Mouse (Mus musculus): ENCODE measurements around the gene Car11. TPM values are rescaled to one million over a fixed set of nuclear protein-coding genes. Genes with fewer than 3 reads are reported as not detected.

Gene Car11
- polyA plus RNA-seq, 1 experiment, result 3.6 TPM

DNA sequence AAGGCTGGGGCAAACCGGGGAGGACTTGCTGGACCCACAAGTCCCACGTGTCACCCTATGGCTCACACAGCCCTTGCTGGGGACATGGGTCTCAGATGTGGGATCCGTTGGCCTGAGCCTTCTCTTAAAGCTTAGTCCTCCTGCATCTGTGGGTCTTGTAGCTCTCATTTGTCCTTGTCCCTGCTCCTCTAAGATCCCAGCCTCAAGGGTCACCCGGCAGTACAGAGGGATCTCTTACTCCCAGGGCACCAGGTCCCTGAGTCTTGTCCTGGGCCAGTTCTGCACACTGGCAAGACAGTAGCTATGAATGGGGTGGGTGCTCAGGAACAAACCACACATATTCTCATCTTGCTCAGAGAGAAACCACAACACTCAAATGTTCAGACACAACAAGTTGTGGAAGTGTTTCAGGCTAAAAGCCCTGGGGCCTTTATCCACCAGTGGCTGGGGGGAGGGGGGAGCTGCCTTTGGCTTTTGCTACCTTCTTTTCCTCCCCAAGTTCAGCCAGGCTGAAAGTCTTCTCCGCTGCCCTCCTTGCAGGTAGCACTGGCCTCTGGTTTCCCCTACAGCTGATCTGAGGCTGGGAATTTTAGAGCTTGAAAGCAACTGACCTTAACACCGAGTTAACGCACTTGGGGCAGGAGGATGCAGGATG lies 16.1 kb upstream of the Car11 start, which contains the start of gene Ntn5:
Gene Ntn5, plus strand, starts transcription at position 627 of the 655 bp plus-strand sequence.
- TF ChIP-seq MYOG (IDR thresholded peaks at IDR 0.05; ENCODE audit: control insufficient read depth in 1 of 3, insufficient read depth in 1 of 3, insufficient read length in 2 of 3, low read depth in 2 of 3), result no peak
- TF ChIP-seq E2F4 (IDR thresholded peaks at IDR 0.05; ENCODE audit: insufficient read depth), result no peak
- no peak within 1 kb of the TSS for H3ac ChIP-seq (ENCODE audit: control insufficient read depth, insufficient read length)
- H3K36me3 ChIP-seq (ENCODE audit: control insufficient read depth, insufficient read depth), result no peaks in the 10 kb centered on the region
- H3K4me3 ChIP-seq, result no peak within 1 kb of the TSS
- no peaks in the 10 kb centered on the region for H3K27me3 ChIP-seq (ENCODE audit: control insufficient read depth, insufficient read depth, insufficient read length)
- no peak within 1 kb of the TSS for H3K4me2 ChIP-seq (ENCODE audit: low read depth)
- no peaks in the 10 kb centered on the region for H3K79me2 ChIP-seq (ENCODE audit: control insufficient read depth, insufficient read depth)

GRCm38 (mm10) chr7:45685811-45686210 lies 13.8 kb upstream of the Car11 start:
- no peaks in the 10 kb centered on the region for H3K79me2 ChIP-seq (ENCODE audit: control insufficient read depth, insufficient read depth)
- H3ac ChIP-seq (ENCODE audit: control insufficient read depth, insufficient read length), result no peak overlapping the region
- no peaks in the 10 kb centered on the region for H3K27me3 ChIP-seq (ENCODE audit: control insufficient read depth, insufficient read depth, insufficient read length)
- H3K36me3 ChIP-seq (ENCODE audit: control insufficient read depth, insufficient read depth), result no peaks in the 10 kb centered on the region
- no peak overlapping the region for H3K4me2 ChIP-seq (ENCODE audit: low read depth)
- no peak overlapping the region for H3K4me3 ChIP-seq
- TF ChIP-seq USF1 (IDR thresholded peaks at IDR 0.05; ENCODE audit: low read depth) (no peak), MYOD1 (IDR thresholded peaks at IDR 0.05; ENCODE audit: control insufficient read depth in 1 of 3, insufficient read length in 2 of 3, low read depth in 2 of 3) (no peak), REST (IDR thresholded peaks at IDR 0.05; ENCODE audit: insufficient read depth, insufficient read length) (no peak), TCF12 (IDR thresholded peaks at IDR 0.05; ENCODE audit: insufficient read depth, poor library complexity, severe bottlenecking) (no peak), CEBPB (IDR thresholded peaks at IDR 0.05; ENCODE audit: insufficient read depth, poor library complexity, severe bottlenecking) (no peak), E2F4 (IDR thresholded peaks at IDR 0.05; ENCODE audit: insufficient read depth) (no peak), MYOG (IDR thresholded peaks at IDR 0.05; ENCODE audit: control insufficient read depth in 1 of 3, insufficient read depth in 1 of 3, insufficient read length in 2 of 3, low read depth in 2 of 3) (no peak), MAX (IDR thresholded peaks at IDR 0.05; ENCODE audit: low read depth) (no peak), POLR2A (IDR thresholded peaks at IDR 0.05; ENCODE audit: insufficient read length, low read depth) (no peak), TCF3 (IDR thresholded peaks at IDR 0.05; ENCODE audit: insufficient read length, low read depth) (no peak)

DNA sequence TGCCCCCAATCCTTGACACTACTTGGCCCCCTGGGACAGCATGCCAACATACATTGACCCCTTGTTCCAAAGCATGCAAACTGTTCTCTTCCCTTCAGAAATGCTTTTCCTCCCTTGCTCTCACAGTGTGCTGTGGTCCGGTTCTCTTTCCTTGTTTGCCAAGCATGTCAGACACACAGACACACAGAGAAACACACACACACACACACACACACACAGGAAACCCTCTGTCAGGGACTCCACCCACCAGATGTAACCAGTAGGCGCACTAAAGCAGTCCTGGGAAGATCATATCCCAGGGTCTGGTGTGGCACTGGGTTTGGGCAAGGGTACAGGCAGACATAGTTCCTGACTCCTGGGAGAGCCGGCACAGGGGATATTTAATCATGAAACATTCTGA lies 12.8 kb upstream of the Car11 start:
- Histone ChIP-seq H3K4me2 (ENCODE audit: low read depth) (no peak overlapping the region), H3K4me3 (no peak overlapping the region), H3K36me3 (ENCODE audit: control insufficient read depth, insufficient read depth) (no peaks in the 10 kb centered on the region), H3ac (ENCODE audit: control insufficient read depth, insufficient read length) (no peak overlapping the region), H3K79me2 (ENCODE audit: control insufficient read depth, insufficient read depth) (no peaks in the 10 kb centered on the region), H3K27me3 (ENCODE audit: control insufficient read depth, insufficient read depth, insufficient read length) (no peaks in the 10 kb centered on the region)
- TF ChIP-seq USF1 (IDR thresholded peaks at IDR 0.05; ENCODE audit: low read depth) (no peak), E2F4 (IDR thresholded peaks at IDR 0.05; ENCODE audit: insufficient read depth) (no peak), REST (IDR thresholded peaks at IDR 0.05; ENCODE audit: insufficient read depth, insufficient read length) (no peak), MAX (IDR thresholded peaks at IDR 0.05; ENCODE audit: low read depth) (no peak)

DNA sequence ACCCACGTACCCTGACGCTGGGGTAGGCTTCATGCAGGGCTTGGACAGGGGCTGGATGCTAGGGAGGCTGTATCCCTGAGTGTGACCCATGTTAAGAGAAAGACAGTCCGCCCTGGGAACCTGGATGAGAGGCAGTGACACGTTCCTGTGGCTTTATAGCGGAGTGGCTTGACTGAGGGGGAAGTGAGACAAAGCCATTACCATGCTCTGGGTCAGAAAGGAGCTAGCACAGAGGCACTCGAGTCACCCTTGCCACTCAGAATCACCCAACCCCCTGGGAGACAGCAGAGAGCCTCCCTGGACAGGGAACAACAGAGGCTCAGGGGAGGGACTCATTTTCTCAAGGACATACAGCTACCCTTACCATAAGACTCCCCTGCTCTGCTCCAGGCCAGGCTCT lies 10.5 kb upstream of the Car11 start:
- Histone ChIP-seq H3K79me2 (ENCODE audit: control insufficient read depth, insufficient read depth) (no peaks in the 10 kb centered on the region), H3ac (ENCODE audit: control insufficient read depth, insufficient read length) (no peak overlapping the region), H3K36me3 (ENCODE audit: control insufficient read depth, insufficient read depth) (no peaks in the 10 kb centered on the region), H3K4me2 (ENCODE audit: low read depth) (no peak overlapping the region), H3K27me3 (ENCODE audit: control insufficient read depth, insufficient read depth, insufficient read length) (no peaks in the 10 kb centered on the region), H3K4me3 (no peak overlapping the region)
- TF ChIP-seq MYOD1 (IDR thresholded peaks at IDR 0.05; ENCODE audit: control insufficient read depth in 1 of 3, insufficient read length in 2 of 3, low read depth in 2 of 3), result no peak
- TF ChIP-seq CEBPB (IDR thresholded peaks at IDR 0.05; ENCODE audit: insufficient read depth, poor library complexity, severe bottlenecking), result no peak
- no peak for TF ChIP-seq SRF (IDR thresholded peaks at IDR 0.05; ENCODE audit: control insufficient read depth, insufficient read length, low read depth)
- no peak for TF ChIP-seq E2F4 (IDR thresholded peaks at IDR 0.05; ENCODE audit: insufficient read depth)
- no peak for TF ChIP-seq USF1 (IDR thresholded peaks at IDR 0.05; ENCODE audit: low read depth)
- TF ChIP-seq POLR2A (IDR thresholded peaks at IDR 0.05; ENCODE audit: insufficient read length, low read depth), result no peak
- TF ChIP-seq POLR2AphosphoS2 (IDR thresholded peaks at IDR 0.05; ENCODE audit: insufficient read length, low read depth), result no peak
- no peak for TF ChIP-seq TCF12 (IDR thresholded peaks at IDR 0.05; ENCODE audit: insufficient read depth, poor library complexity, severe bottlenecking)
- no peak for TF ChIP-seq MAX (IDR thresholded peaks at IDR 0.05; ENCODE audit: low read depth)
- TF ChIP-seq REST (IDR thresholded peaks at IDR 0.05; ENCODE audit: insufficient read depth, insufficient read length), result no peak
- TF ChIP-seq TCF3 (IDR thresholded peaks at IDR 0.05; ENCODE audit: insufficient read length, low read depth), result no peak
- TF ChIP-seq MYOG (IDR thresholded peaks at IDR 0.05; ENCODE audit: control insufficient read depth in 1 of 3, insufficient read depth in 1 of 3, insufficient read length in 2 of 3, low read depth in 2 of 3), result no peak

GRCm38 (mm10) chr7:45689800-45690199 lies 9.8 kb upstream of the Car11 start:
- TF ChIP-seq E2F4 (IDR thresholded peaks at IDR 0.05; ENCODE audit: insufficient read depth) (no peak), POLR2A (IDR thresholded peaks at IDR 0.05; ENCODE audit: insufficient read length, low read depth) (no peak), REST (IDR thresholded peaks at IDR 0.05; ENCODE audit: insufficient read depth, insufficient read length) (no peak), TCF12 (IDR thresholded peaks at IDR 0.05; ENCODE audit: insufficient read depth, poor library complexity, severe bottlenecking) (no peak)

More at GRCm38 (mm10) chr7:45689800-45690199, 9.8 kb upstream of the Car11 start:
- H3K4me2 ChIP-seq (ENCODE audit: low read depth), result no peak overlapping the region
- no peak overlapping the region for H3K4me3 ChIP-seq
- H3ac ChIP-seq (ENCODE audit: control insufficient read depth, insufficient read length), result no peak overlapping the region
- no peaks in the 10 kb centered on the region for H3K79me2 ChIP-seq (ENCODE audit: control insufficient read depth, insufficient read depth)
- no peaks in the 10 kb centered on the region for H3K27me3 ChIP-seq (ENCODE audit: control insufficient read depth, insufficient read depth, insufficient read length)
- no peaks in the 10 kb centered on the region for H3K36me3 ChIP-seq (ENCODE audit: control insufficient read depth, insufficient read depth)
